Mouse (Mus musculus) embryonic stem cell, embryonic (primary cell): Measurements from ENCODE around the gene Cd28.

Experiments used
- CTCF ChIA-PET, 4 experiments: fragments of 300-600 bp in 2 of 4; fragments of 350-600 bp in 2 of 4; sonication (Branson Sonifier 250); formaldehyde crosslinking; loops; one replicate each; lab custom pipeline; 2022; ENCODE audit warnings: inconsistent platforms in 2 of 4; lab: Charles Lee
- POLR2A ChIA-PET, 4 experiments: fragments of 300-600 bp in 2 of 4; fragments of 350-600 bp in 2 of 4; sonication (Branson Sonifier 250); formaldehyde crosslinking; loops; one replicate each; lab custom pipeline; 2022; ENCODE audit warnings: antibody characterized with exemption in 4 of 4, inconsistent platforms in 1 of 4; lab: Charles Lee

Cd28 gene

GRCm38 (mm10) chr1:60716567-60716966 lies at the start of gene Cd28:
Gene Cd28, plus strand, starts transcription at chr1:60716800.
- ChIA-PET CTCF (interaction anchor here in 1 of 4 experiments (0.6 kb wide), 1 partner anchor 9 kb away, joined by 11 read pairs; no protein-coding TSS in a partner anchor), POLR2A (interaction anchor here in 1 of 4 experiments (0.7 kb wide), 1 partner anchor 55 kb away, joined by 3 read pairs; no protein-coding TSS in a partner anchor)

- POLR2A ChIA-PET = no interaction called here
Measured at GRCm38 (mm10) chr1:60667873-60668616, 48.6 kb upstream of the Cd28 start.

DNA sequence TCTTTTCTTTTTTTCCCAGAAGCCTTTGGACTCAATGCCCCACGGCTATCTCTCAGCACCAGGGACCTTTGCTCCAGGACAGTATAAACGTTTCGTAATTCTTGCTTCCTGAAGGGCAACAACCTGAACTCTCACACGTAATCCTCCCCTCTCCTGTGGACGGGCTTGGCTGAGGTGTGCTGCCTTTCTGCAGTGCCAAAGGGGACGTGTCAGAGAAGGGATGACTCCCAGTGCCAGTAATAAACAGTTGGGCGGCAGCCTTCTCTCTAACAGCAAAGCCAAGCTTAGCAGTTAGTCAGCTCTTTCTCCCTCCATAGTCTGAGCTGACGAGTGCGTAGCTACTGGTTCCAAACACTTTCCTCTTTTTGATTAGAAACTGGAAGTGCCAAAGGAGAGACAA lies 47.6 kb upstream of the Cd28 start:
- ChIA-PET POLR2A (interaction anchor here in 3 of 4 experiments (0.6 to 0.7 kb wide), 3 partner anchors 43 to 175 kb away, joined by 3 to 6 read pairs (median 3); no protein-coding TSS in a partner anchor), CTCF (interaction anchor here in 1 of 4 experiments (0.6 kb wide), 1 partner anchor 380 kb away, joined by 5 read pairs; no protein-coding TSS in a partner anchor)

More at GRCm38 (mm10) chr1:60667873-60668616, 48.6 kb upstream of the Cd28 start:
- CTCF ChIA-PET = no interaction called here

GRCm38 (mm10) chr1:60669664-60670063 lies 46.9 kb upstream of the Cd28 start:
- CTCF ChIA-PET = interaction anchor here in 1 of 4 experiments (0.6 kb wide), 1 partner anchor 380 kb away, joined by 5 read pairs; no protein-coding TSS in a partner anchor
- POLR2A ChIA-PET = interaction anchor here in 1 of 4 experiments (0.6 kb wide), 1 partner anchor 147 kb away, joined by 3 read pairs; no protein-coding TSS in a partner anchor

GRCm38 (mm10) chr1:60670172-60670571 lies 46.4 kb upstream of the Cd28 start:
- POLR2A ChIA-PET = no interaction called here
- CTCF ChIA-PET = no interaction called here

DNA sequence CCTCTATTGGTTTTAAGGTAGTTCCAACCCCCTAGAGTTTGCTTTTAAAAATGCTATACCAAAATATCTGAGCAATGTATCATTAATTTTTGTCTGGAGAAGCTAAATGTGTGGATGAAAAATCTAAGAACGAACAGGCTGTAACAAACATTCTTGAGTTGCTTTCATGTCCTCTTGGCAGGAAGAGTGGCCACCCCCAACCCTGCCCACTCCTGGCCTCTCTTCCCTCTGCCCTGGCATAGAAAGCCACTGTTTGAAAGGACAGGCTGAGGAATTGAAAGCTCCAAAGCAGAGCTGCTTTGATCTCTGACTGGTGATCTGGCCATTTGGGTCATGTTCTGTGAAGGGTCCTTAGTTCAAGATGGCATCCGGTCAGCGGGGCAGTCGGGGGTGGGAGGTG lies 32.8 kb upstream of the Cd28 start:
- ChIA-PET POLR2A (no interaction called here), CTCF (no interaction called here)

DNA sequence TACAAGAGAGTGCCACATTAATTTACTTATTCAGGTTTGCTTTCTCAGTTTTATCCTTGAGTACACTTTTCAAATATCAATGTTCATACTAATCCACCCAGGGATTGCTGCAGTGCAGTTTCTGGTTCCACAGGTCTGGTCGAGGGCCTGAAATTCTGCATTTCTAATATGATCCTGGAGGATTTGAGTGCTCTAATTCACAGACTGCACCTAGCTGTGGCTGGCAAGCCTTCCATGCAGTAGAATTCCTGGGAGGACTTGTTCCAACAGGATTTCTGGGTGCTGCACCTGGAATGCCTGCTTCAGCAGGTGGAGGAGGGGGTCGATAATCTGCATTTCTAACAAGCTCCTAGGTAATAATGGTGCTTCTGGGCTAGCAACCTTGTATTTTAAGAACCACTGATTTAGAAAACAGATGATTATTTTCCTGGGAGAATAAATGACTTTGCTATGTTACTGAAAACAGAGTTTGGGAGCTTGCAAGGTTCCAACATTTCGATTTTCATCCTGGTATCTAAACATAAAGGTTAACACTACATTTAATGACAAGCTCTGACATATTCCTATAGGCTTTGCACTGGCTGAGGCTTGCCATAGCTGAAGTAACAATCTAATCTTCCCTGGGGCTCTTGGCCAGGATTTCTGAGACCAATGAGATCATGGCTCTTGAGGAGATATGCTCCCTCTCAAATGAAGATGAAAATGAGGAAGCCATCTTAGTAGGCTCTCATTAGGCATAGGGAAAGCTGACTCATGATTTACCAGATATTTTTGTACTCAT lies 20.3 kb upstream of the Cd28 start:
- CTCF ChIA-PET = interaction anchor here in 2 of 4 experiments (0.5 to 0.9 kb wide), 2 partner anchors 9 to 106 kb away, joined by 5 read pairs; no protein-coding TSS in a partner anchor
- POLR2A ChIA-PET = interaction anchor here in 1 of 4 experiments (1.2 kb wide), 1 partner anchor 11 kb away, joined by 3 read pairs; no protein-coding TSS in a partner anchor

- CTCF ChIA-PET = no interaction called here
- POLR2A ChIA-PET = no interaction called here
Measured at GRCm38 (mm10) chr1:60702641-60703040, 14.0 kb upstream of the Cd28 start.

DNA sequence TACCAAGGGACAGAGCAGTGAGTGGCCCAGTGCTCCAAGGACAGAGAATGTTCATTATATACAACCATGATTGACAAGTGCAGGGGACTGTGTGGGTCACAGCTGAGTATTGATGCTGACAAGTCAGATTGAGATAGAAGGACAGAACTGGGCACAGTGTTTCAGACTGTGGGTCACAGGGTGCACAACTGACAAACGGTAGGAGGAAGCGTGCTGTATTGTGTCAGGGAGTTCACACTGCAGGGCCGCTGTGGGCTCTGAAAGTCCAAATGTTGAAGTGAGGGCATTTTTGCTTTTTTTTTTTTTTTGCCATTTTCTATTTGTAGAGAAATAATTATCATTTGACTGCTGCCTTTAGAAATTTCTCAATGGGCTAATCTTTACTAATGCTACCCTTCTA lies 3.4 kb upstream of the Cd28 start:
- ChIA-PET POLR2A (no interaction called here), CTCF (no interaction called here)

DNA sequence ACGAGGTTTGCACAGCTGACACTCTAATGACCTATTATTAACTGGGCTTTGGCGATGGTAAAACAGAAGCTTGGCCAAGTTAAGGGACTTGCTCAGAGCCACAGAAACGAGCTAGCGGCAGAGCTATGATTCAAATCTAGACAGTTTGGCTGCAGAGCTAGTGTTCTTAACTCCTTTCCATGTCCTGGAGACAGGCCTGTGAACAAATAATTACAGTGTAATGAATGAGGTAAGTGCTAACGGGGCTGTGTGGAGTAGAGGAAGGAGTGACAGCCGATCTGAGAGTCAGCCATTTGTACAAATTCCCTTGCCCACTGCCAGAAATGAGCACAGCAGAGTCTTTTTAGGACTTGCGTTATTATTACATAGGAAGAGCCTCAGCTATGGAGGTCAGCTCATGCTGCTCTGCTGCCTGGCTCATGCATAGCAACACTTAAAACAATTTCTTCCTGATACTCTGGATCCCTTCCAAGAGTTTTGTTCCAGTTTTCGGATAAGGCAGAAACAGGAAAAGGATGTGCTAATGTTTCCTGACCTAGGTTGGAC lies 876 bp upstream of the Cd28 start:
- POLR2A ChIA-PET = interaction anchor here in 1 of 4 experiments (0.7 kb wide), 1 partner anchor 142 kb away, joined by 4 read pairs; no protein-coding TSS in a partner anchor
- CTCF ChIA-PET = no interaction called here

GRCm38 (mm10) chr1:60718580-60718979 lies 2.0 kb downstream of the Cd28 start:
- POLR2A ChIA-PET = interaction anchor here in 1 of 4 experiments (1.4 kb wide), 1 partner anchor 134 kb away, joined by 4 read pairs; no protein-coding TSS in a partner anchor
- CTCF ChIA-PET = no interaction called here

DNA sequence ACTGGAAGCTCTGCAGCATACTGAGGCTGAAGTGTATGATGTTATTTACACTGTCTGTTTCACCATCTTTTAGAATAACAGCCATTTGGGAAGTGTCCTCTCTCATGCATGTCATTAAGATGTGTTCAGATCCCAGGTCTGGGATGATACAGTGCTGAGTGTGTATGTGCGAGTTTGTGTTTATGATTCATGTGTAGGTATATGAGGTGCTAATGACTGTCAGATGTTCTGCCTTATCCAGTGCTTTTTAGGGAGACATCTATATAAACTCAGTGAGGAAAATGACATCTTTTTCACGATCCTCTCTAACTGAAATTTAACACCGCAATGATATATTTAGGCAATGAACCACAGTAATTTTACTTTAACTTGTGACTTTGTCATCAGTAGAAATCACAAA lies 7.0 kb downstream of the Cd28 start:
- POLR2A ChIA-PET = interaction anchor here in 1 of 4 experiments (0.6 kb wide), 1 partner anchor 132 kb away, joined by 5 read pairs; no protein-coding TSS in a partner anchor
- CTCF ChIA-PET = no interaction called here

DNA sequence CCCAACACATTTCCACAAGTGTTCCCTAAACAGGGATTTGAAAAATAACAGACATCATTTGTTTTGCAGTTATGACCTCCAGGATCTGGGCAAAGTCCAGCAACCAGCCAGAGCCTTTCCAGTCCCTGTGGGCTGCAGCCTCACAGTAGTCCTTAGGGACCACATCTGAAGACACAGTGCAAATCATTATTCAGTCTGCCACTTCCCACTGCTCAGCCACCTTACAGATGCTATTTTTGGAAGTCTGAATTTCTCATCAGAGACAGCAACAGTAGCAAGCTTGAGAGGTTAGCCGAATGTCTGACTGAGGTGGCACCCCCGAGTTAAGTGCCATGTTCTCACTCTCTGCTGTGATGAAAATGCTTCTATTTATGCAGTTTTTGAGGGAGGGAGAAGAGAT lies 15.3 kb downstream of the Cd28 start:
- POLR2A ChIA-PET = interaction anchor here in 1 of 4 experiments (1.0 to 1.4 kb wide), 2 partner anchors 121 to 132 kb away, joined by 3 to 4 read pairs; no protein-coding TSS in a partner anchor
- CTCF ChIA-PET = interaction anchor here in 1 of 4 experiments (0.6 kb wide), 1 partner anchor 66 kb away, joined by 3 read pairs; no protein-coding TSS in a partner anchor

DNA sequence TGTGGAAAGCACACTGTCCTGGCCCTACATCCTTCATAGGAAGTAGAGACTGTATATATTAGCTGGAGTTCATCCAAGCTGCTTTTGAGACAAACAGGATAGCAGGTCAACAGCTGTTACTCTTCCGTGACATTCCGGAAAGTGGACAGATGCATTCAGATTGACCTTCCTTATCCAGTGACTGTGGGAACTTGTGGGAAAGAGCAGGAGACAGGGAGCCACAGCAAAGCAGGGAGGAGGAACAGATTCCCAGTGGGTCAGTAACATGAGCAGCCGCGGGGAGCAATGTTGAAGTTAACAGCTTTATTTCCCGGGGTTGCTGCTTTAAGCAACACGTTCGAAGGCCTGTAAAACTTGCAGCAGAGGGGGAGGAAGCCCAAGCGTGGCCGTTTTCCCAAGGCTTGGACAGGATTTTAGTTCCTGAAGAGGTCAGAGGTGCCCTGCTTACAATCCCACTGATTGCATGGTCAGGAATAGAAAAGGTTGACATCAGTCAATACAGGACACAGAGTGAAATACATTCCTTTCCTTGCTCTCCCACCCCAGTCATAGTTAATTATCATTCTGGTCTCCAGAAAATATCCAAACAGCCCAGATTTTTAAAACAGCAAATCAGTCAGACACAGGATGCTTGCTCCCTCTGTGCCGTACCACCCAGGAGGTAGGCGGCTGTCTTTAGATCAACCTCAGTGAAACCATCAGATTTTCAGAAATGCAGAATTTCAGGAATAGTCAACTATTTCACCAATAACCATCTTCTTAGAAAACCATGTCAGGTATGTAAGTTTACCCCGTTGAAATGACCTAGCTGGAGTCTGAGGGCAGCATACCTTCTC lies 18.7 kb downstream of the Cd28 start:
- POLR2A ChIA-PET = interaction anchor here in 1 of 4 experiments (1.1 kb wide), 1 partner anchor 12 kb away, joined by 4 read pairs; no protein-coding TSS in a partner anchor
- CTCF ChIA-PET = interaction anchor here in 1 of 4 experiments (0.7 kb wide), 1 partner anchor 152 kb away, joined by 3 read pairs; no protein-coding TSS in a partner anchor

- POLR2A ChIA-PET = interaction anchor here in 1 of 4 experiments (0.8 to 1.5 kb wide), 2 partner anchors 23 to 122 kb away, joined by 3 to 5 read pairs; no protein-coding TSS in a partner anchor
- CTCF ChIA-PET = no interaction called here
Measured at GRCm38 (mm10) chr1:60735908-60736280, 19.3 kb downstream of the Cd28 start.

DNA sequence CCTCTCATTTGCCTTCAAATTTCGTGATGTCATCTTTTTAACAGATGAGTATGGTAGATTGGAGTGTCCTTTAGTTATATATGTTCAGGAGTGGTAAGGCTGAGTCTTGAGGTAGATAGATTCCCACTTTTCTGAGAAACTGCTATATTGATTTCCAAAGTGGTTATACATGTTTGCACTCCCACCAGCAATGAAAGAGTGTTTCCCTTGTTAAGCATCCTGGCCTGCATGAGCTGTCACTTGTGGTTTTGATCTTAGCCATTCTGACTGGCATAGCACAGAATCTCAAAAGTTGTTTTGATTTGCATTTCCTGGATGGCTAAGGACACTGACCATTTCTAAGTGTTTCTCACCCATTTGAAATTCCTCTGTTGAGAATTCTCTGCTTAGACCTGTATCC lies 27.7 kb downstream of the Cd28 start:
- POLR2A ChIA-PET = no interaction called here
- CTCF ChIA-PET = no interaction called here

DNA sequence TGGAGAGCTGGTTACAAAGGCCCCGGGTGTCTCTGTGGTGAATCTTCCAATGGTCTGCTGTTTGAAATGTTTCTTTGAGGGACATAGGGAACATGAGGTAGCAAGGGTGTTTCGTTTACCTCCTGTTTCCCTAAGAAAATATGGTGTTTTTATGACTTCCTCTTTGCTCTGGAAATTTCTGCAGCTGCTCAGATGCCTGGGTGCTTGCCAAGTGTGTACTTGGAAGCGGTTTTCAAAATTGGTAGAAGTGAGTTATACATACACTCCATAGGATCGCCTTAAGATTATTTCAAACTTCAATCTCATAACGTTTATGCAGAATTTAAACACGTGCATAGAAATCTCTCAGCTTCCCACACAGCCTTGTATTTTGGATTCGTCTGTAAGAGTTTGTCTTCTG lies 29.1 kb downstream of the Cd28 start:
- POLR2A ChIA-PET = interaction anchor here in 2 of 4 experiments (0.5 to 1.6 kb wide), 4 partner anchors 40 to 1241 kb away, joined by 3 to 8 read pairs (median 3); no protein-coding TSS in a partner anchor
- CTCF ChIA-PET = interaction anchor here in 1 of 4 experiments (0.6 kb wide), 1 partner anchor 139 kb away, joined by 3 read pairs; no protein-coding TSS in a partner anchor
